Mouse (Mus musculus) midbrain, embryonic 14.5 days (tissue): ENCODE measurements at regions not wholly inside any gene's neighbourhood (a gene's known extent, or its start where the extent isn't known, plus 50 kb on each side); places are given as distances from the start of the nearest gene placed in this dataset.

ENCODE experiments used
- ATAC-seq: fragments of 200-750 bp; cut with Nextera tagmentation; 2 replicates; pipeline ENCODE4 v1.8.0; 2017; ENCODE audit warnings: moderate number of reproducible peaks, moderate library complexity; ENCODE audit not compliant: low FRiP score, low TSS enrichment
- DNase-seq: peaks from one replicate; pipeline ENCODE4 v3.0.0-alpha.2; 2015
- H3K27ac ChIP-seq: fragments of 300-500 bp; sonication (generic); replicated peaks from 2 replicates; pipeline ENCODE4 v1.5.1; 2014; ENCODE audit warnings: mild to moderate bottlenecking, low read depth, low read length, moderate library complexity
- H3K27me3 ChIP-seq: fragments of 300-500 bp; sonication (generic); 2 replicates; pipeline ENCODE4 v1.6.1; 2014; ENCODE audit warnings: low read length, control low read depth, mixed read lengths; ENCODE audit not compliant: control insufficient read depth, insufficient read depth
- H3K36me3 ChIP-seq: fragments of 300-500 bp; sonication (generic); 2 replicates; pipeline ENCODE4 v1.6.1; 2014; ENCODE audit warnings: low read length, control low read depth; ENCODE audit not compliant: control insufficient read depth, insufficient read depth
- H3K4me1 ChIP-seq: fragments of 300-500 bp; sonication (generic); 2 replicates; pipeline ENCODE4 v1.6.1; 2014; ENCODE audit warnings: mild to moderate bottlenecking, antibody characterized with exemption, low read length, control low read depth; ENCODE audit not compliant: control insufficient read depth, insufficient read depth
- H3K4me2 ChIP-seq: fragments of 300-500 bp; sonication (generic); 2 replicates; pipeline ENCODE4 v1.6.1; 2014; ENCODE audit warnings: mild to moderate bottlenecking, low read length, moderate library complexity
- H3K4me3 ChIP-seq: fragments of 300-500 bp; sonication (generic); replicated peaks from 2 replicates; pipeline ENCODE4 v1.5.1; 2014; ENCODE audit warnings: low read depth, low read length
- H3K9ac ChIP-seq: fragments of 300-500 bp; sonication (generic); replicated peaks from 2 replicates; pipeline ENCODE4 v1.6.1; 2014; ENCODE audit warnings: mild to moderate bottlenecking, low read length, moderate library complexity
- H3K9me3 ChIP-seq: fragments of 300-500 bp; sonication (generic); 2 replicates; pipeline ENCODE4 v1.6.1; 2016; ENCODE audit warnings: low read length, control low read depth, mixed read lengths; ENCODE audit not compliant: control insufficient read depth
- WGBS: fragments of 180-500 bp; shearing (Covaris S2); extraction: QIAGEN DNeasy Blood & Tissue Kit; methylation state at CpG from one replicate; pipeline ENCODE4 v1.1.7; 2014; 5-methylcytosine and 5-hydroxymethylcytosine counted together

DNA sequence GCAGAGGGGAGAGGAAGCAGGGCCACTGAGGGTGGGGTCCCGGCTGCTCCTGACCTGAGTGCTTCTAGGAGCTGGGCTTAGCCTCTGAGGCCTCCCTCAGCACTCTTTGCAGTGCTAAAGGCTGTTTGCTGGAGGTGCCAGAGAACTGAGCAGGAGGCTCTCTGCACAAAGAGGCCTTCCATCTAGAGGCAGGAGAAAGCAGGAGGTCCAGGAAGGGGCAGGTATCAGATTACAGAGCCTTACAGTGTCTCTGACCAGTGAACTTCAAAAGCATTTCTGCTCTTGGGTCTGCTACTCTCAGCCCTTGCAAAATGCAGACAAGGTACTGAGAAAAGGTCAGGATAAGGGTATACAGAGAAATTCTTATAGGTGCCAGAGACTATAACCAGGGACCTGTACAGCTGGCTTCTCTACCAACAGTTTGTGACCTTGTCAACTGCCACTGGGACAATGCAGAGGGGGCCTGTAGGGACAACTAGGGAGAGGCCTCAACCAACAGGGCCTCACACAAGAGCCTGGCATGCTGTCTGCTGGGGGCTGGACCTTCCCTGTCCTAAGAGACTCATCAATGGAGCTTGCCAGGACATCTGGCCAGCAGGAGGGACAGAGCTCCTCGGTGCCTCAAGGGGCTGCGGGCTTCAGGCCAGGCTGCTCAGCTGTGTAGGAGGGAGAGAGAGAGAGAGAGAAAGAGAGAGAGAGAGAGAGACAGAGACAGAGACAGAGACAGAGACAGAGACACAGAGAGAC lies 380.3 kb upstream of the Tshz3 start:
- Histone ChIP-seq H3K4me1 (no peaks in the 10 kb centered on the region), H3K9ac (no peak overlapping the region), H3K36me3 (no peaks in the 10 kb centered on the region), H3K27ac (no peak overlapping the region), H3K27me3 (no peaks in the 10 kb centered on the region), H3K9me3 (no peaks in the 10 kb centered on the region), H3K4me2 (no peak overlapping the region), H3K4me3 (no peak overlapping the region)
- ATAC-seq (no peak), DNase-seq (no peak)
- 65% methylated on average over 3 of the region's 3 CpGs for WGBS

DNA sequence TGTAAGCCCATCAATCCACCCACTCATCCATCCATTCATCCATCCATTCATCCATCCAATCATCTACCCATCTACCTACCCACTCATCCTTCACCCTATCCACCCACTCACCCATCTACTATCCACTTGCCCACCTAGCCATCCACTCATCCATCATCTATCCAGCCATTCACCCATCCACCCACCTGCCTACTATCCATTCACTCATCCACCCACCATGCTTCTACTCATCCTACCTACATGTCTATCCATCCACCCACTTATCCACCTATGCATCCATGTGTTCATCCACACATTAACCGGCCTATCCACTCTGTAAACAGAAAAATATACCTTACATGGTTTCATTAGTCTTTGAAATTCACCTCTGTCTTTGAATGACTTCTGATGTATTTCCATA lies 384.2 kb upstream of the Tshz3 start:
- Histone ChIP-seq H3K4me2 (no peak overlapping the region), H3K4me3 (no peak overlapping the region), H3K9me3 (no peaks in the 10 kb centered on the region), H3K4me1 (no peaks in the 10 kb centered on the region), H3K27me3 (no peaks in the 10 kb centered on the region), H3K9ac (no peak overlapping the region), H3K27ac (no peak overlapping the region), H3K36me3 (no peaks in the 10 kb centered on the region)
- no peak for DNase-seq
- ATAC-seq = no peak
- 83% methylated on average over 1 of the region's 1 CpGs for WGBS

DNA sequence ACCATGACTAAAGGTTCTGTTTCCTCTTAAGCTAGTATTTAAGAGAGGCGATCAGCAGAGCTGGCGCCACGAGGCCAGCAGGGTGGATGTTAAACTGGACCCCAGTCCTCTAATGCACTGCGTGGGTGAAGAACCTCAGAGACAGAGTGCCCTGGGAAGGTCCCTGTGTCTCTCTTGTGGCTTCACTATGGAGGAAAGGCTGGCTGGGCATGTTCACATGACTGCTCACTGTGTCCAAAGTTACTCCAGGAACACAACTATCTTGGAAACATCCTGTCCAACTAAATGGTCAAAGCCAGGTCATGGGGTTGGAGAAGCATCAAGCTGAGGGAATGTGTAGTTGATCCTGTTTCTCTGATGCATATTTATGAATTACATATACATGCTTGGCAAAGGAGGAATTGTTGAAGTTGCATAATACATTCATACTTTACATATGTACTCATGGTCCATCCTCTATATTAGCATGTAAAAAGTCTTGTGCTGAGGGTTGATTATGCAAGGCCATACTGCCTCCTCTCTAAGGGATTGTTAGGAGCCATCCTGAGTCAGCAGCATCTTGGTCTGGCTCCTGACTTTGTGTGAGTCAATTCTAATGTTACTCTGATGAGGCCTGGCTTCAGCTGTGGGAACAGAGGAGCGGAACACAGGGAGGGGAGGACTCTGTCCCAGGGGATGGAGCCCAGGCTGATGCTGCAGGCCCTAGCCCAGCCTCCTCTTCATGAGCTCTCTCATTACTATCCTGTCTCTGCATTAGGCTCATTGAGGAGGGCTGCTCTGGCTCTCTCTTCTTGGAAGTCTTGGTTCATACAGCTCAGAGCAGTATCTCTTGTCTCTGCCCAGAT lies 387.9 kb upstream of the Tshz3 start:
- no peak for ATAC-seq
- Histone ChIP-seq H3K27ac (no peak overlapping the region), H3K27me3 (no peaks in the 10 kb centered on the region), H3K4me3 (no peak overlapping the region), H3K9ac (no peak overlapping the region), H3K36me3 (no peaks in the 10 kb centered on the region), H3K4me1 (no peaks in the 10 kb centered on the region), H3K9me3 (no peaks in the 10 kb centered on the region), H3K4me2 (no peak overlapping the region)
- 87% methylated on average over 5 of the region's 5 CpGs for WGBS
- DNase-seq = no peak

DNA sequence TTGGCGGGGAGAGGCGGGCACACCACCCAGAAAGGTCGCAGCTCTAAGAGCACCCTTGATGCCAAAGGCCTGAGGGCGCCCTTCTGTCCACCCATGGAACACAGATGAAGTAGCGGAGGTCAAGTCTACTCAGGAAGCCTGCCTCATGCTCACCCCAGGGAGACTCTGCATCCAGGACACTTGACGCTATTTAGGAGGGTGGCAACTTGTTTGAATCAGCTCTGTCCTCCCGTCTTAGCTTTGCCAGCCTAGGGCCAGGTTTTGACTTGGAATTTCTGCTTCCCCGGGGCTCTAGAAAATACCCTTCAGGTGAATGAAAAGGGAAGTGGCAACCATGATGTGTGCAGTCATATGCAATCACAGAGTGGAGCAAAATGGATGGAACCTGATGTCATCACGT lies 389.2 kb upstream of the Tshz3 start:
- H3K9me3 ChIP-seq = no peaks in the 10 kb centered on the region
- no peak overlapping the region for H3K27ac ChIP-seq
- no peaks in the 10 kb centered on the region for H3K36me3 ChIP-seq
- H3K4me3 ChIP-seq = no peak overlapping the region
- no peak overlapping the region for H3K9ac ChIP-seq
- no peak for ATAC-seq
- WGBS = 87% methylated on average over 9 of the region's 9 CpGs
- no peaks in the 10 kb centered on the region for H3K4me1 ChIP-seq
- H3K4me2 ChIP-seq = no peak overlapping the region
- DNase-seq = no peak
- H3K27me3 ChIP-seq = no peaks in the 10 kb centered on the region

GRCm38 (mm10) chr7:36308106-36308620 lies 389.8 kb upstream of the Tshz3 start:
- 87% methylated on average over 10 of the region's 10 CpGs for WGBS
- Histone ChIP-seq H3K27ac (no peak overlapping the region), H3K9ac (no peak overlapping the region), H3K27me3 (no peaks in the 10 kb centered on the region), H3K4me1 (no peaks in the 10 kb centered on the region), H3K4me3 (no peak overlapping the region), H3K4me2 (no peak overlapping the region), H3K9me3 (no peaks in the 10 kb centered on the region), H3K36me3 (no peaks in the 10 kb centered on the region)
- no peak for DNase-seq
- no peak for ATAC-seq

GRCm38 (mm10) chr7:36277275-36277674 lies 420.6 kb upstream of the Tshz3 start:
- H3K27ac ChIP-seq = no peak overlapping the region
- H3K4me3 ChIP-seq = no peak overlapping the region
- no peaks in the 10 kb centered on the region for H3K27me3 ChIP-seq
- H3K4me1 ChIP-seq = no peaks in the 10 kb centered on the region
- H3K36me3 ChIP-seq = no peaks in the 10 kb centered on the region
- no peak overlapping the region for H3K4me2 ChIP-seq
- DNase-seq = no peak
- no peak overlapping the region for H3K9ac ChIP-seq
- no peak for ATAC-seq
- no peaks in the 10 kb centered on the region for H3K9me3 ChIP-seq

DNA sequence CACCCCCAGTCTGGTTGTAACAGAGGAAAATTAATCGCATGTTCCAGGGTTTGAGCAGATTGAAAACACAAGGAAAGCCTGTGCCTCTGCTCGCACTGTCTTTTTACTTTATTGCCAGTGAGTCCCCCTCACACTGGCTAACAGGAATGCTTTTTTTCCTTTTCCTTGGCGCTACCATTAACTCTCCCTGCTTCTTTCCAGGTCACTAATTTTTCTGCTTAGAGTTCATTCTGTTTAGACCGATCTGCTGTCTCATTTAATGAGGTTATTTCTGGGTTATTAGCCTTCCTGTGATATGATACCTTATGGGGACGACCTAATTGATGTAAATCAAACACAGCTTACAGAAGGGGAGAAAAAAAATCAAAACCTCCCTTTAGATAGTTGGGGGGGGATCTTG lies 429.0 kb upstream of the Tshz3 start:
- DNase-seq = no peak
- 52% methylated on average over 5 of the region's 5 CpGs for WGBS
- H3K9me3 ChIP-seq = no peaks in the 10 kb centered on the region
- no peak overlapping the region for H3K9ac ChIP-seq
- H3K4me1 ChIP-seq = no peaks in the 10 kb centered on the region
- no peak overlapping the region for H3K27ac ChIP-seq
- H3K4me2 ChIP-seq = no peak overlapping the region
- no peak overlapping the region for H3K4me3 ChIP-seq
- H3K27me3 ChIP-seq = no peaks in the 10 kb centered on the region
- ATAC-seq = no peak
- no peaks in the 10 kb centered on the region for H3K36me3 ChIP-seq

DNA sequence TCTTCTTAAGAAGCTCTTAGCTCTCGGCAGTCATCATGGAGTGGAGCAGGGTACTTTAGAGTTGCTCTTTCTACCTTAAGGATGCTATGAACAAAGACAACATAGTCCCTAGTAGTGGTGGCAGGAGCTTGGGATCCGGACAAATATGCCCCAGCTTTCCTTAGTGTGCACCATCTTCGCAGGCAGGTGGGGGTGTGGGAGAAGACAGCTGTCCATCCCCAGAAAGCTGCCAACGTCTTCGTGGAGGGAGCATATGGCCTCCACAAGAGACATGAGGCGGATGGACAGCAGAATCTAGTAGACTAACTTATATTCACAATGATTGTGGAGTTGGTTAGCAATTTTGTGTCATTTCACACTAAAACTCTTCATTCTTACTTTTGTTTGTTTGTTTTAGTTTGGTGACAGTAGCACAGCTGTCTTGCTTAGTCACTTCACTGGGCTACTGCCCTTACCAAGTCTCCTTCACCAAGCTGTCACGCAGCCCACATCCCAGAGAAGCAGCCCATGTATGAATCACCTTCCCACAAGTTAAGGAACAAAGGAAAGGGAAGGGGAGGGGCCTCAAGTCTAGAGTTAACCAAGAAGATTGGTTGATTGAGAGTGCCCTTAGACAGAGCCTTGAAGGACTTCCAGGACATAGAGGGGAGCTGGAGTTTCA lies 432.6 kb upstream of the Tshz3 start:
- Histone ChIP-seq H3K36me3 (no peaks in the 10 kb centered on the region), H3K4me2 (no peak overlapping the region), H3K9me3 (no peaks in the 10 kb centered on the region), H3K4me3 (no peak overlapping the region), H3K9ac (no peak overlapping the region), H3K27ac (no peak overlapping the region), H3K4me1 (no peaks in the 10 kb centered on the region), H3K27me3 (no peaks in the 10 kb centered on the region)
- DNase-seq (no peak), ATAC-seq (no peak)
- 89% methylated on average over 7 of the region's 7 CpGs for WGBS
